Mouse (Mus musculus) midbrain, embryonic 13.5 days (tissue): ENCODE results near the gene Lce1e. TPM values are rescaled to one million over a fixed set of nuclear protein-coding genes. Genes with fewer than 3 reads are reported as not detected.
"Not testable (repeated sequence)": the region's sequence is repeated elsewhere in the genome, so short reads cannot be mapped to it uniquely, and the experiment has no call there.

Source experiments
- ATAC-seq: fragments of 200-750 bp; cut with Nextera tagmentation; 2 replicates; pipeline ENCODE4 v1.8.0; 2017; ENCODE audit warnings: mild to moderate bottlenecking, moderate TSS enrichment, moderate library complexity
- H3K27ac ChIP-seq: fragments of 300-500 bp; sonication (generic); 2 replicates; pipeline ENCODE4 v1.5.1; 2015; ENCODE audit warnings: inconsistent platforms, mild to moderate bottlenecking, moderate library complexity
- H3K27me3 ChIP-seq: fragments of 300-500 bp; sonication (generic); 2 replicates; pipeline ENCODE4 v1.6.1; 2015; ENCODE audit warnings: mild to moderate bottlenecking, inconsistent platforms
- H3K36me3 ChIP-seq: fragments of 300-500 bp; sonication (generic); 2 replicates; pipeline ENCODE4 v1.6.1; 2015; ENCODE audit warnings: mild to moderate bottlenecking, inconsistent platforms
- H3K4me1 ChIP-seq: fragments of 300-500 bp; sonication (generic); replicated peaks from 2 replicates; pipeline ENCODE4 v1.6.1; 2015; ENCODE audit warnings: inconsistent platforms
- H3K4me2 ChIP-seq: fragments of 300-500 bp; sonication (generic); replicated peaks from 2 replicates; pipeline ENCODE4 v1.6.1; 2015; ENCODE audit warnings: moderate library complexity, mild to moderate bottlenecking, inconsistent platforms
- H3K4me3 ChIP-seq: fragments of 300-500 bp; sonication (generic); replicated peaks from 2 replicates; pipeline ENCODE4 v1.5.1; 2015; ENCODE audit warnings: mild to moderate bottlenecking, inconsistent platforms
- H3K9ac ChIP-seq: fragments of 300-500 bp; sonication (generic); replicated peaks from 2 replicates; pipeline ENCODE4 v1.6.1; 2015; ENCODE audit warnings: mild to moderate bottlenecking, inconsistent platforms
- H3K9me3 ChIP-seq: fragments of 300-500 bp; sonication (generic); 2 replicates; pipeline ENCODE4 v1.6.1; 2016; ENCODE audit warnings: mild to moderate bottlenecking, inconsistent platforms
- WGBS: fragments of 180-500 bp; shearing (Covaris S2); methylation state at CpG from one replicate; pipeline ENCODE4 v1.1.7; 2015; 5-methylcytosine and 5-hydroxymethylcytosine counted together
- polyA plus RNA-seq: library from polyadenylated mRNA; unstranded; fragments of >200 nt; fragmentation: Nextera tagmentation; extraction: Ambion mirVana; gene quantifications from 2 replicates; pipeline ENCODE4 v1.2.1, GENCODE M21; 2015

The Lce1e gene
- not detected in 2 replicates for polyA plus RNA-seq

- no peaks in the 10 kb centered on the region for H3K9me3 ChIP-seq
- no peaks in the 10 kb centered on the region for H3K36me3 ChIP-seq
- no peak for ATAC-seq
- H3K27me3 ChIP-seq, result no peaks in the 10 kb centered on the region
- no peak within 1 kb of the TSS for H3K9ac ChIP-seq
- H3K27ac ChIP-seq, result no peak within 1 kb of the TSS
- no peak within 1 kb of the TSS for H3K4me3 ChIP-seq
- no peaks in the 10 kb centered on the region for H3K4me1 ChIP-seq
- H3K4me2 ChIP-seq, result no peak within 1 kb of the TSS
- 83% methylated on average over 2 of the region's 2 CpGs for WGBS
Observed at GRCm38 (mm10) chr3:92708974-92709373, at the start of gene Lce1e. Lce1e (minus strand) TSS chr3:92709074.

DNA sequence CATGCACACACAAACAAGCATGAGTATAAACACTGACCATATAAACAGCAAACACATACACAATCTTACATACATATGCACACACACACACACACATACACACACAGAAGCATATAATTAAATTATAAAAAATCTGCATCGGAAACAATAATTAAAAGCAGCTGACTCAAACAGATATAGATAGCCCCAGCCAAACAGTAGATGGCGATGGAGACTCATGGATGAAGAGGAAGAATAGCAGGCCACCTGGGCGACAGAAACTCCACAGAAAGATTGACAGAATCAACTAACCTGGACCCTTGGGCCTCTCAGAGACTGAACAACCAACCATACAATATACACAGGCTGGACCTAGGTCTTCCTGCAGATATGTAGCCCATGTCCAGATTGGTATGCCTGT lies 44.3 kb upstream of the Lce1e start:
- 43% methylated on average over 3 of the region's 3 CpGs for WGBS
- ATAC-seq, result no peak

DNA sequence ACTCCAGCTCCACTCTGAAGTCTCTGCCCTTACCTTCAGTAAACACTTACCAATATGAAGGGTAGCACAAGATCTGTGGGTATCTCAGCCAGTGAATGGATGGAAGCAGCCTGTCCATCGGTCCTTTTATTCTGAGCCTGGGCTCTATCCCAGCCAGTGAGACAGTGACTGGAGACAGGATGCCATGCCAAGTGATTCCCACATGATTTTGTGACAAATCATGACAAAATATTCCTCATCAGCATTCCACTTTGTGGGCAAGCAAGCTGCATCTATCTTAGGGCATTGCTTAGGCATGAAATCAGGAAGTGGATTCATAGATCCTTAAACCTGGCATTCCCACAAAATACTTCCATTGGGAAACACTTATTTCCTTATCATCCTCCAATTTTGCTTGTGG lies 43.4 kb upstream of the Lce1e start, which contains the start of gene Lce1g:
Gene Lce1g (minus strand): TSS at position 101 of the 400 bp plus-strand sequence.
- Histone ChIP-seq H3K36me3 (no peaks in the 10 kb centered on the region), H3K27me3 (no peaks in the 10 kb centered on the region), H3K4me1 (no peaks in the 10 kb centered on the region), H3K9me3 (no peaks in the 10 kb centered on the region), H3K4me2 (no peak within 1 kb of the TSS), H3K4me3 (no peak within 1 kb of the TSS), H3K27ac (no peak within 1 kb of the TSS), H3K9ac (no peak within 1 kb of the TSS)
- WGBS, result 85% methylated on average over 1 of the region's 1 CpGs
- ATAC-seq, result no peak

More for the DNA sequence above, 44.3 kb upstream of the Lce1e start:
- H3K36me3 ChIP-seq, result no peaks in the 10 kb centered on the region
- H3K27me3 ChIP-seq, result no peaks in the 10 kb centered on the region
- H3K4me3 ChIP-seq, result no peak overlapping the region
- H3K4me1 ChIP-seq, result no peaks in the 10 kb centered on the region
- no peak overlapping the region for H3K9ac ChIP-seq
- H3K27ac ChIP-seq, result no peak overlapping the region
- H3K4me2 ChIP-seq, result no peak overlapping the region
- H3K9me3 ChIP-seq, result no peaks in the 10 kb centered on the region

- ATAC-seq, result no peak
- no peaks in the 10 kb centered on the region for H3K36me3 ChIP-seq
- no peak within 1 kb of the TSS for H3K9ac ChIP-seq
- no peak within 1 kb of the TSS for H3K27ac ChIP-seq
- H3K4me1 ChIP-seq, result no peaks in the 10 kb centered on the region
- no peak within 1 kb of the TSS for H3K4me3 ChIP-seq
- 86% methylated on average over 1 of the region's 1 CpGs for WGBS
- no peak within 1 kb of the TSS for H3K4me2 ChIP-seq
- no peaks in the 10 kb centered on the region for H3K9me3 ChIP-seq
- no peaks in the 10 kb centered on the region for H3K27me3 ChIP-seq
Observed at GRCm38 (mm10) chr3:92738996-92739395, 30.1 kb upstream of the Lce1e start, which contains the start of gene Gm38119. Gm38119 (minus strand) TSS chr3:92739096.

DNA sequence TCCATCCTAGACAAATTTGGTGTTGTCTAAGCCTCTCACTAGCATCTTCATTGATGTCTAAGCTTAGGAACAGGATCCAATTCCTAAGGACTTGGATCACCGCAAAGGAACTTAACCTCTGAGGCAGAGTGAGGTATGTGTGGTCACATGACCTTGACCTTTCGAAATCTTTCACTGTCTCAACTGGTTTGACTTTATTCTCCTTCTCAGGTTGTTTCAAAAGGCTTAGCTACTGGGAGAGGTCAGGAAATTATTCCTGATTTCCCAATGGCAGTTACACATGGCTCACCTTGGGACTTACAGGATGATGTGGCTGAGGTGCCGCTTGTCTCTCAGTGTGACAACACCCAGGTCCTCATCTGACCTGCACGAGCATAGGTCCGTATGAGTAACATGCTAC lies 13.8 kb upstream of the Lce1e start:
- Histone ChIP-seq H3K27ac (no peak overlapping the region), H3K27me3 (no peaks in the 10 kb centered on the region), H3K9ac (no peak overlapping the region), H3K4me3 (no peak overlapping the region), H3K36me3 (no peaks in the 10 kb centered on the region), H3K4me1 (no peaks in the 10 kb centered on the region), H3K4me2 (no peak overlapping the region), H3K9me3 (no peaks in the 10 kb centered on the region)
- ATAC-seq, result no peak
- WGBS, result 92% methylated on average over 5 of the region's 5 CpGs

- H3K4me3 ChIP-seq, result no peak within 1 kb of the TSS
- 81% methylated on average over 3 of the region's 3 CpGs for WGBS
- H3K4me2 ChIP-seq, result no peak within 1 kb of the TSS
- no peaks in the 10 kb centered on the region for H3K4me1 ChIP-seq
- H3K9ac ChIP-seq, result no peak within 1 kb of the TSS
- H3K36me3 ChIP-seq, result no peaks in the 10 kb centered on the region
- no peaks in the 10 kb centered on the region for H3K9me3 ChIP-seq
- no peak for ATAC-seq
- H3K27ac ChIP-seq, result no peak within 1 kb of the TSS
- H3K27me3 ChIP-seq, result no peaks in the 10 kb centered on the region
Observed at GRCm38 (mm10) chr3:92720250-92720649, 11.4 kb upstream of the Lce1e start, which contains the start of gene Lce1f. Lce1f (minus strand) TSS chr3:92720350.

GRCm38 (mm10) chr3:92715122-92715521 lies 6.2 kb upstream of the Lce1e start:
- H3K36me3 ChIP-seq, result no peaks in the 10 kb centered on the region
- H3K4me3 ChIP-seq, result no peak overlapping the region
- H3K9ac ChIP-seq, result no peak overlapping the region
- no peaks in the 10 kb centered on the region for H3K9me3 ChIP-seq
- no peak overlapping the region for H3K27ac ChIP-seq
- no peaks in the 10 kb centered on the region for H3K27me3 ChIP-seq
- no peak for ATAC-seq
- H3K4me2 ChIP-seq, result no peak overlapping the region
- H3K4me1 ChIP-seq, result no peaks in the 10 kb centered on the region

- ATAC-seq, result no peak
- H3K4me1 ChIP-seq, result no peaks in the 10 kb centered on the region
- no peaks in the 10 kb centered on the region for H3K36me3 ChIP-seq
- H3K9me3 ChIP-seq, result no peaks in the 10 kb centered on the region
- H3K9ac ChIP-seq, result no peak overlapping the region
- H3K4me2 ChIP-seq, result no peak overlapping the region
- WGBS, result 13% methylated on average over 1 of the region's 1 CpGs
- H3K27ac ChIP-seq, result no peak overlapping the region
- H3K27me3 ChIP-seq, result no peaks in the 10 kb centered on the region
- H3K4me3 ChIP-seq, result no peak overlapping the region
Observed at GRCm38 (mm10) chr3:92694613-92695012, 14.3 kb downstream of the Lce1e start.

DNA sequence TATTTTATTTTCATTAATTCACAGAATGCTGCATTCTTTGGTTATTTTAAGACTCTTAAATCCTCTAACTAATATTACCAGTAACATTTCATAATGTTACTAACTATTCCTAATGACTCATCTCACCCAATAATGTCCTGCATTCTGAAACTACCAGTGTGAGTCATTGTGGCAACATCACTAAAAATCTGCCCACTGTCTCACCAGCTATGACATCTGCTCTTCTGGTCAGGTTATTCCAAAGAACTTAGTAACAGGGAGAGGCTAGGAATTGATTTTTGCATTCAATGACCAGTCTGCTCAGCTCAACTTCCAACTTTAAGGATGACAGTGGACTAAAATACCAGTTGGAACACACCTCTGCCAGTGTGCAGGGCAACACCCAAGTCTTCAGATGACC lies 17.2 kb downstream of the Lce1e start:
- Histone ChIP-seq H3K4me3 (no peak overlapping the region), H3K27me3 (no peaks in the 10 kb centered on the region), H3K4me2 (no peak overlapping the region), H3K4me1 (no peaks in the 10 kb centered on the region), H3K9me3 (no peaks in the 10 kb centered on the region), H3K9ac (no peak overlapping the region), H3K36me3 (no peaks in the 10 kb centered on the region), H3K27ac (no peak overlapping the region)
- no peak for ATAC-seq

- H3K4me2 ChIP-seq, ATAC-seq, H3K9me3 ChIP-seq, H3K27ac ChIP-seq, H3K4me3 ChIP-seq, H3K9ac ChIP-seq, H3K27me3 ChIP-seq, H3K4me1 ChIP-seq, H3K36me3 ChIP-seq: not testable (repeated sequence)
- WGBS, result 89% methylated on average over 16 of the region's 16 CpGs
Observed at GRCm38 (mm10) chr3:92689154-92689553, 19.7 kb downstream of the Lce1e start.

DNA sequence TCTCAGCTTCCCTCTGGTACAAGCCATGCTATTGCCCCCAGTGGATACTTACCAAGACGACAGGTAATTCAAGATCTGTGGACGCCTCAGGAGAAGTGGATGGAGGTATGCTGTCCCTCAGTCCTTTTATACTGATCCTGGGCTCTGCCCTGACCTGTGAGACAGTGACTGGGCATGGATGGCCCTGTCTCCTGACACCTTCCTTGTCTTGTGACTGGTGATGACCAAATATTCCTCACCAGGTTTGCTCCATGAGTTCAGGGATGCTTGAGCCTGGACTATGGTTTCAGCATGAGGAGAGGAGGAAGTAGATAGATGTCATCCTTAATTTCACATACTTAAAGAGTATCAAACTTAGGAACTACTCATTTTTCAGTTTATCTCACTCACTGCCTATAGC lies 21.8 kb downstream of the Lce1e start, which contains the start of gene Lce1d:
Gene Lce1d (minus strand): TSS at position 101 of the 400 bp plus-strand sequence.
- H3K27me3 ChIP-seq, result no peaks in the 10 kb centered on the region
- H3K36me3 ChIP-seq, result no peaks in the 10 kb centered on the region
- no peak within 1 kb of the TSS for H3K9ac ChIP-seq
- H3K27ac ChIP-seq, result no peak within 1 kb of the TSS
- no peak within 1 kb of the TSS for H3K4me3 ChIP-seq
- no peak within 1 kb of the TSS for H3K4me2 ChIP-seq
- no peaks in the 10 kb centered on the region for H3K9me3 ChIP-seq
- no peak for ATAC-seq
- H3K4me1 ChIP-seq, result no peaks in the 10 kb centered on the region
- 79% methylated on average over 2 of the region's 2 CpGs for WGBS

DNA sequence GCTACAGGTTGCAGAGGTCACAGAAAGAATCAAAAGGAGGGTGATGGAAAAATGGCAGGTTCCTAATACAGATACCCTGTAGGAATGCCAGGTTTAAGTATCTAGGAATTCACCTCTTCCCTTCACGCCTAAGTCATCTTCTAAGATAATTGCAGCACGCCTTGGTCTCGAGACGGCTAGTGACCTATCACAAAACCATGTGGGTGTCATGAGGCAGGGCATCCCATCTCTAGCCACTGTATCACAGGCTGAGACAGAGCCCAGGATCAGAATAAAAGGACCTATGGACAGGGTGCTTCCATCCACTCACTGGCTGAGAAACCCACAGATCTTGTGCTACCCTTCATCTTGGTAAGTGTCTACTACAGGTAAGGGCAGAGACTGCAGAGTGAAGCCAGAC lies 29.9 kb downstream of the Lce1e start, which contains the start of gene Lce1c:
Gene Lce1c (plus strand): TSS at position 301 of the 400 bp plus-strand sequence.
- Histone ChIP-seq H3K9ac (no peak within 1 kb of the TSS), H3K4me3 (no peak within 1 kb of the TSS), H3K36me3 (no peaks in the 10 kb centered on the region), H3K27ac (no peak within 1 kb of the TSS), H3K4me2 (no peak within 1 kb of the TSS), H3K27me3 (no peaks in the 10 kb centered on the region), H3K9me3 (no peaks in the 10 kb centered on the region), H3K4me1 (no peaks in the 10 kb centered on the region)
- WGBS, result 95% methylated on average over 4 of the region's 4 CpGs
- no peak for ATAC-seq

DNA sequence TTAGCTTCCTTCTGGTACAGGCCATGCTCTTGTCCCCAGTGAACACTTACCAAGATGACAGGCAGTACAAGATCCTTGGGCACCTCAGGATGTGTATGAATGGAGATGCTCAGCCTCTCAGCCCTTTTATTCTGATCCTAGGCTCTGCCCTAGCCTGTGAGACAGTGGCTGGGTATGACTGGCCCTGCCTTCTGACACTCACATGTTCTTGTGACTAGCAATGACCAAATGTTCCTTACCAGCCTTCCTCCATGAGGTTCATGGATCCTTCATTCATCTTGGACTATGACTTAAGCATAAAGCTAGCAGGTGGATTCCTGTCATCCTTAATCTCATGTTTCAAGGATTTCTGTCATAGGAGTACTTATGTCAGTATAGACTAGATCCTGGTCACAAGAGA lies 38.7 kb downstream of the Lce1e start, which contains the start of gene Lce1a2:
Gene Lce1a2 (minus strand): TSS at position 101 of the 400 bp plus-strand sequence.
- no peaks in the 10 kb centered on the region for H3K36me3 ChIP-seq
- no peaks in the 10 kb centered on the region for H3K9me3 ChIP-seq
- ATAC-seq, result no peak
- H3K4me3 ChIP-seq, result no peak within 1 kb of the TSS
- H3K9ac ChIP-seq, result no peak within 1 kb of the TSS
- H3K4me2 ChIP-seq, result no peak within 1 kb of the TSS
- no peaks in the 10 kb centered on the region for H3K27me3 ChIP-seq
- H3K27ac ChIP-seq, result no peak within 1 kb of the TSS
- no peaks in the 10 kb centered on the region for H3K4me1 ChIP-seq
